Mouse (Mus musculus) embryonic facial prominence, embryonic 12.5 days (tissue): ENCODE results near the gene Gm49342. TPM values are rescaled to one million over a fixed set of nuclear protein-coding genes. Genes with fewer than 3 reads are reported as not detected.
"Not testable (repeated sequence)": the region's sequence is repeated elsewhere in the genome, so short reads cannot be mapped to it uniquely, and the experiment has no call there.

Experiments
- ATAC-seq: fragments of 200-750 bp; cut with Nextera tagmentation; 2 replicates; pipeline ENCODE4 v1.8.0; 2017; ENCODE audit not compliant: insufficient number of reproducible peaks, insufficient read depth, low FRiP score, low TSS enrichment
- H3K27ac ChIP-seq: fragments of 300-500 bp; sonication (generic); 2 replicates; pipeline ENCODE4 v1.5.1; 2016; ENCODE audit warnings: mild to moderate bottlenecking
- H3K27me3 ChIP-seq: fragments of 300-500 bp; sonication (generic); 2 replicates; pipeline ENCODE4 v1.6.1; 2016; ENCODE audit warnings: mild to moderate bottlenecking, moderate library complexity
- H3K36me3 ChIP-seq: fragments of 300-500 bp; sonication (generic); 2 replicates; pipeline ENCODE4 v1.6.1; 2016; ENCODE audit warnings: mild to moderate bottlenecking
- H3K4me1 ChIP-seq: fragments of 300-500 bp; sonication (generic); 2 replicates; pipeline ENCODE4 v1.6.1; 2016
- H3K4me2 ChIP-seq: fragments of 300-500 bp; sonication (generic); replicated peaks from 2 replicates; pipeline ENCODE4 v1.6.1; 2016; ENCODE audit warnings: mild to moderate bottlenecking, moderate library complexity
- H3K4me3 ChIP-seq: fragments of 300-500 bp; sonication (generic); 2 replicates; pipeline ENCODE4 v1.5.1; 2016; ENCODE audit warnings: mild to moderate bottlenecking
- H3K9ac ChIP-seq: fragments of 300-500 bp; sonication (generic); 2 replicates; pipeline ENCODE4 v1.6.1; 2016; ENCODE audit warnings: mild to moderate bottlenecking, moderate library complexity
- H3K9me3 ChIP-seq: fragments of 300-500 bp; sonication (generic); 2 replicates; pipeline ENCODE4 v1.6.1; 2016; ENCODE audit warnings: mild to moderate bottlenecking, moderate library complexity
- WGBS: fragments of 180-500 bp; shearing (Covaris S2); methylation state at CpG from one replicate; pipeline ENCODE4 v1.1.7; 2016; 5-methylcytosine and 5-hydroxymethylcytosine counted together
- polyA plus RNA-seq: library from polyadenylated mRNA; unstranded; fragments of >200 nt; fragmentation: Nextera tagmentation; extraction: Ambion mirVana; gene quantifications from 2 replicates; pipeline ENCODE4 v1.2.1, GENCODE M21; 2016

The Gm49342 gene
- not detected in 2 replicates for polyA plus RNA-seq

DNA sequence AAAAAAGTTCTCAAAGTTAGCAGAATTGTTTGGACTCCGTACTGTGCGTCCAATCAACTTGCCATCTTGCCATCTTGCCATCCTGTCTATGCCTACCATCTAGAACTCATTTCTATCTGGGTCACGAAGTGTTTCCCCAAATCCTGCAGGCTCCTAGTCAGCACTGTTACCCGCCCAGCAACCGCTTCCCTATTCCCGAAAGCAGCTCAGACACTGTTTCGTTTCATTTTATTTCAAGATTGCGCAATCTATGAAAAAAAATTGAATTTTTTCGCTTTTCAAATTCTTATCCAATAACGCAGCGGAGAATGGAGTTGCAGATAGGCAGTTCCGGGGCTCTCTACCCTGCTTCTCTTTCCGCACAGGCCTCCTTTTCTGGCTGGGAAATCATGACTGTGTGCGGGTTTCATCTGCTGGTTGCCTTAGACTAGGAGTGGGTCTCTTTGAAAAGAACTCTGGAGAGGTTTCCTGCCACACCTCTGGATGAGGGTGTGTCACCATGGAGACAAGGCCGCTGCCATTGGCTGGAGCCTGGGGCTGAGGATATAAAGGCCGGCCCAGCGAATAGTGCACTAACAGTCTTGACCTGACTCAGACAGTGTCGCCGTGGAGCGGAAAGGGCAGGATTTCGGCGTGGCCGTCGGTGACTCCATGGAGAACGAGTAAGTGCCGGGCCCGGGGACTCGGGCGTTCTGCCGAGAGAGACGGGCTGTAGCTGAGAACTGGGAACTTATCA is at the start of gene Gm49342:
TSS of gene Gm49342 (plus strand) at position 586 of the 736 bp plus-strand sequence.
- Histone ChIP-seq H3K9ac (peak within 1 kb of the TSS; percentile 62), H3K4me2 (peak within 1 kb of the TSS; percentile 65), H3K9me3 (no peaks in the 10 kb centered on the region), H3K4me1 (no peaks in the 10 kb centered on the region), H3K4me3 (peak within 1 kb of the TSS; percentile 42), H3K36me3 (no peaks in the 10 kb centered on the region), H3K27me3 (no peaks in the 10 kb centered on the region), H3K27ac (peak within 1 kb of the TSS; percentile 86)
- 19% methylated on average over 31 of the region's 31 CpGs for WGBS
- peak; percentile 96 for ATAC-seq

GRCm38 (mm10) chr14:50895407-50895806 is 48.9 kb upstream of the Gm49342 start:
- no peak for ATAC-seq
- H3K27me3 ChIP-seq: peaks cover 14% of the 10 kb centered on the region
- no peaks in the 10 kb centered on the region for H3K9me3 ChIP-seq
- no peak overlapping the region for H3K27ac ChIP-seq
- H3K4me1 ChIP-seq: peaks cover 9% of the 10 kb centered on the region
- no peak overlapping the region for H3K4me2 ChIP-seq
- H3K36me3 ChIP-seq: no peaks in the 10 kb centered on the region
- H3K9ac ChIP-seq: no peak overlapping the region
- no peak overlapping the region for H3K4me3 ChIP-seq

- peaks cover 14% of the 10 kb centered on the region for H3K27me3 ChIP-seq
- H3K4me1 ChIP-seq: peaks cover 9% of the 10 kb centered on the region
- peak overlapping the region; percentile 43 for H3K4me3 ChIP-seq
- peak overlapping the region; percentile 59 for H3K9ac ChIP-seq
- H3K4me2 ChIP-seq: peak overlapping the region; percentile 84
- no peaks in the 10 kb centered on the region for H3K9me3 ChIP-seq
- ATAC-seq: no peak; the same call in 1 of the 2 replicates
- no peak overlapping the region for H3K27ac ChIP-seq
- no peaks in the 10 kb centered on the region for H3K36me3 ChIP-seq
- WGBS: 16% methylated on average over 19 of the region's 19 CpGs
Measured at GRCm38 (mm10) chr14:50895985-50896746, 48.2 kb upstream of the Gm49342 start.

DNA sequence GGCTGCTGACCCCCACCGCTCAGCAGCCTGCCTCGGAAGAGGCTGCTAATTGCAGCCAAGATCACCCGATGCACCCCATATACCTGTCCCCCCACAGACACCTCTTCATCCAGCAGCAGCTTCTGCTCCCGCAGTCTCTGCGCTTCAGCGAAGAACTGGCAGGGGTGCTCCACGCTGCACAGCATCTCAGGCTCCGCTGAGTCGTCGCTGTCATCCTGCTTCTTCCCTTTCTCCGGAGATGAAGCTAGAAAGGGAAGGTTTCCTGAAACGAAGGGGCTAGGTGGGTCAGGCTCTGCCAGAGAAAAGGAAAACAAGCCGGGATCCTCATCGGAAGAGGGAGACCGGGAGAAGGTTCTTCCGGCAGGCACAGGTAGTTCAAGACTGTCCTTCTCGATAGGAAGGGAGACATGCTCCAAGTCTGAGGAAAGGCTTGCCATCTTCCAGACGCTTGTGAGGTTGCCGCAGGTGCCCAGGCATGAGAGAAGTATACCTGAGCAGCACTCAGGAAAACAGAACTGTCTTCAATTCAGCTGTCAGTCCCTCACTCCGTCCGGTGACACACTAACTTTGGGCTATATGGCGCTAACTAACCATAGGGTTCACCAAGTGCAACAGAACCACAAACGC is 47.5 kb upstream of the Gm49342 start:
- 14% methylated on average over 23 of the region's 23 CpGs for WGBS
- no peaks in the 10 kb centered on the region for H3K36me3 ChIP-seq
- peaks cover 9% of the 10 kb centered on the region for H3K4me1 ChIP-seq
- H3K27ac ChIP-seq: no peak overlapping the region
- H3K4me2 ChIP-seq: peak overlapping the region; percentile 84
- peak overlapping the region; percentile 59 for H3K9ac ChIP-seq
- ATAC-seq: no peak
- H3K9me3 ChIP-seq: no peaks in the 10 kb centered on the region
- H3K27me3 ChIP-seq: peaks cover 14% of the 10 kb centered on the region
- H3K4me3 ChIP-seq: peak overlapping the region; percentile 43

GRCm38 (mm10) chr14:50897374-50897765 is 46.9 kb upstream of the Gm49342 start, which contains the start of gene Klhl33:
Gene Klhl33, minus strand, starts transcription at chr14:50897507.
- no peak for ATAC-seq
- peaks cover 9% of the 10 kb centered on the region for H3K4me1 ChIP-seq
- H3K9me3 ChIP-seq: no peaks in the 10 kb centered on the region
- no peaks in the 10 kb centered on the region for H3K36me3 ChIP-seq
- peaks cover 14% of the 10 kb centered on the region for H3K27me3 ChIP-seq
- H3K4me3 ChIP-seq: peak within 1 kb of the TSS; percentile 43
- peak within 1 kb of the TSS; percentile 84 for H3K4me2 ChIP-seq
- WGBS: 32% methylated on average over 7 of the region's 7 CpGs
- H3K9ac ChIP-seq: peak within 1 kb of the TSS; percentile 59
- H3K27ac ChIP-seq: no peak within 1 kb of the TSS

- not testable (repeated sequence) for H3K4me2 ChIP-seq, H3K27ac ChIP-seq, ATAC-seq, H3K9me3 ChIP-seq, H3K36me3 ChIP-seq, H3K4me1 ChIP-seq, H3K9ac ChIP-seq, H3K4me3 ChIP-seq
- peaks cover 14% of the 10 kb centered on the region for H3K27me3 ChIP-seq
- WGBS: 96% methylated on average over 2 of the region's 2 CpGs
Measured at GRCm38 (mm10) chr14:50897992-50898391, 46.3 kb upstream of the Gm49342 start.

DNA sequence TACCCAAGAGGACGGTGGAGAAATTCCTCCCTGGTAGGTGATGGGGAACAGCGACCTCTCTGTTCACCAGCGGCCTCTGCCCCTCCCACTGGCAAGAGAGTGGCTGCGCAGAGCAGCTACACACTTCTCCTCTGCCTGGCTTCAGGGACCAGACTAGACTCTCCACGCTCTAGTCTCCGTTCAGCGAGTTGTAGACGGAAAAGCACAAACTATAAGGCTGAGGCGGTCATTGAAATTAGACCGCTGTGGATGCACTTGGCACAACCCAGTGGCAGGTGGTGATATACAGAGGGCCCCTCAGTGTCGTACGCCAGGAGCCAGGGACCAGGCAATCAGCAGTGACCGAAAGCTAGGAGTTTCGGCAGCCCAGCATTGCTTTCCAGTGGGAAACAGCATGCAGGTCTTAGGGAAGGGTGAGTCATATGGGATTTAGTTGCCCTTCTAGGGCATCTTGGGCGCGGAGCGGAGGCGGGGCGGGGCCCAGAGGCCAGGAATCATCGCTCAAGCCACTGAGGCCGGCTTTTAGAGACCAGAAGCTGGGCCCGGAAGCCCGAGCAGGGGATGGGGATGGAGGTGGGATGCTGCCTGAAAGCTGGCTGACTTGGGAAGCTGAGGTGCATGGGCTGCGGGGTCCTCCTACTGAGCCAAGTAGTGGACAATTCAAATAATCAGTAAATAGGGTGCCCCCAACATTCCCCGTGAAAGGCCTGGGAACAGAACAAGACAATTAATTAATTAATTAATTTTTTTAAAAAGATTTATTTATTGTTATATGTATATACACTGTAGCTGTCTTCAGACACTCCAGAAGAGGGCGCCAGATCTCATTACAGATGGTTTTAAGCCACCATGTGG is 40.1 kb upstream of the Gm49342 start:
- peak overlapping the region; percentile 56 for H3K9ac ChIP-seq
- no peak overlapping the region for H3K27ac ChIP-seq
- WGBS: 2% methylated on average over 26 of the region's 26 CpGs
- no peaks in the 10 kb centered on the region for H3K27me3 ChIP-seq
- H3K4me2 ChIP-seq: peak overlapping the region; percentile 69
- peak overlapping the region; percentile 33 for H3K4me3 ChIP-seq
- H3K36me3 ChIP-seq: no peaks in the 10 kb centered on the region
- peaks cover 8% of the 10 kb centered on the region; the same call in 1 of the 2 replicates for H3K4me1 ChIP-seq
- peak; percentile 63; the same call in 1 of the 2 replicates for ATAC-seq
- H3K9me3 ChIP-seq: no peaks in the 10 kb centered on the region

- WGBS: 77% methylated on average over 4 of the region's 4 CpGs
- Histone ChIP-seq H3K4me2 (no peak overlapping the region), H3K9me3 (no peaks in the 10 kb centered on the region), H3K4me3 (no peak overlapping the region), H3K27me3 (no peaks in the 10 kb centered on the region), H3K4me1 (peaks cover 8% of the 10 kb centered on the region; the same call in 1 of the 2 replicates), H3K27ac (no peak overlapping the region), H3K36me3 (no peaks in the 10 kb centered on the region), H3K9ac (no peak overlapping the region)
- ATAC-seq: no peak
Measured at GRCm38 (mm10) chr14:50904828-50905129, 39.5 kb upstream of the Gm49342 start.

GRCm38 (mm10) chr14:50905327-50905726 is 39.0 kb upstream of the Gm49342 start:
- not testable (repeated sequence) for H3K4me2 ChIP-seq, H3K9ac ChIP-seq, H3K4me1 ChIP-seq, H3K36me3 ChIP-seq, H3K4me3 ChIP-seq, H3K27ac ChIP-seq, H3K27me3 ChIP-seq, H3K9me3 ChIP-seq, ATAC-seq

DNA sequence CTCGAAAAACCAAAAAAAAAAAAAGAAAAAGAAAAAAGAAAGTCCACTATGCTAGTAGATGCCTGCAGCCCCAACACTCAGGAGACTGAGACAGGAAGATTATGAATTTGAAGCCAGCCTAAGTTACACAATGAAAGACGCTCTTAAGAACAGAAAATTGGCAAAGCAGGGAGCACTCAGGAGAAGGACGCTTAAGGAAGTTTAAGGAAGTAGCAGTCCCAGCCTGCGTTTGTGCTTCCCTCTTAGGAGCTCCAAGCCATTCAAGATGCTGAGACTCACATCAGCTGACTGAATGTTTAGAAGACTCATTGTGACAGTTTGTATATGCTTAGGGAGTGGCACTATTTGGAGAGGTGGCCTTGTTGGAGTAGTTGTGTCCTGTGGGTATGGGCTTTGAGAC is 36.2 kb upstream of the Gm49342 start:
- no peak overlapping the region for H3K4me3 ChIP-seq
- no peaks in the 10 kb centered on the region for H3K9me3 ChIP-seq
- H3K36me3 ChIP-seq: peaks cover 12% of the 10 kb centered on the region
- WGBS: 79% methylated on average over 4 of the region's 4 CpGs
- H3K27ac ChIP-seq: no peak overlapping the region
- no peak overlapping the region for H3K9ac ChIP-seq
- H3K4me2 ChIP-seq: no peak overlapping the region
- no peaks in the 10 kb centered on the region for H3K27me3 ChIP-seq
- peaks cover 8% of the 10 kb centered on the region; the same call in 1 of the 2 replicates for H3K4me1 ChIP-seq
- no peak for ATAC-seq

- no peak overlapping the region for H3K9ac ChIP-seq
- no peaks in the 10 kb centered on the region for H3K27me3 ChIP-seq
- no peaks in the 10 kb centered on the region for H3K9me3 ChIP-seq
- no peak for ATAC-seq
- no peak overlapping the region for H3K4me2 ChIP-seq
- 41% methylated on average over 3 of the region's 3 CpGs for WGBS
- H3K36me3 ChIP-seq: peaks cover 37% of the 10 kb centered on the region
- H3K27ac ChIP-seq: no peak overlapping the region
- H3K4me1 ChIP-seq: no peaks in the 10 kb centered on the region
- no peak overlapping the region for H3K4me3 ChIP-seq
Measured at GRCm38 (mm10) chr14:50911356-50911755, 33.0 kb upstream of the Gm49342 start.
